Mouse (Mus musculus) heart, embryonic 16.5 days (tissue): ENCODE measurements around the gene Cd81. TPM values are rescaled to one million over a fixed set of nuclear protein-coding genes. Genes with fewer than 3 reads are reported as not detected.

Source experiments
- ATAC-seq: fragments of 200-750 bp; cut with Nextera tagmentation; replicated peaks from 2 replicates; pipeline ENCODE4 v1.8.0; 2017; ENCODE audit warnings: moderate number of reproducible peaks; ENCODE audit not compliant: insufficient read depth, low FRiP score; ENCODE audit errors: extremely low read depth
- H3K27ac ChIP-seq: fragments of 300-500 bp; sonication (generic); 2 replicates; pipeline ENCODE4 v1.5.1; 2014; ENCODE audit warnings: mild to moderate bottlenecking, low read length, control low read depth, moderate library complexity
- H3K27me3 ChIP-seq: fragments of 300-500 bp; sonication (generic); 2 replicates; pipeline ENCODE4 v1.6.1; 2014; ENCODE audit warnings: low read length, mixed read lengths; ENCODE audit not compliant: control insufficient read depth, insufficient read depth
- H3K36me3 ChIP-seq: fragments of 300-500 bp; sonication (generic); 2 replicates; pipeline ENCODE4 v1.6.1; 2014; ENCODE audit not compliant: control insufficient read depth, insufficient read depth
- H3K4me1 ChIP-seq: fragments of 300-500 bp; sonication (generic); 2 replicates; pipeline ENCODE4 v1.6.1; 2014; ENCODE audit warnings: low read length, mixed read lengths; ENCODE audit not compliant: control insufficient read depth, insufficient read depth
- H3K4me2 ChIP-seq: fragments of 300-500 bp; sonication (generic); 2 replicates; pipeline ENCODE4 v1.6.1; 2014; ENCODE audit warnings: low read depth, mild to moderate bottlenecking, control low read depth, low read length
- H3K4me3 ChIP-seq: fragments of 300-500 bp; sonication (generic); 2 replicates; pipeline ENCODE4 v1.5.1; 2014; ENCODE audit warnings: mild to moderate bottlenecking, control low read depth, low read length
- H3K9ac ChIP-seq: fragments of 300-500 bp; sonication (generic); 2 replicates; pipeline ENCODE4 v1.6.1; 2014; ENCODE audit warnings: low read length, control low read depth
- H3K9me3 ChIP-seq: fragments of 300-500 bp; sonication (generic); replicated peaks from 2 replicates; pipeline ENCODE4 v1.6.1; 2016; ENCODE audit warnings: low read length; ENCODE audit not compliant: control insufficient read depth
- WGBS: fragments of 180-500 bp; shearing (Covaris S2); extraction: QIAGEN DNeasy Blood & Tissue Kit; methylation state at CpG from one replicate; pipeline ENCODE4 v1.1.7; 2014; 5-methylcytosine and 5-hydroxymethylcytosine counted together
- polyA plus RNA-seq: library from polyadenylated mRNA; unstranded; fragments of >200 nt; fragmentation: Nextera tagmentation; extraction: Ambion mirVana; gene quantifications from 2 replicates; pipeline ENCODE4 v1.2.1, GENCODE M21; 2015

Cd81 gene
- polyA plus RNA-seq, 1 experiment from 2014 or later, result 878 TPM

GRCm38 (mm10) chr7:143108200-143108599 lies 55.7 kb downstream of the Cd81 start:
- peak overlapping the region; percentile 81 for H3K4me2 ChIP-seq
- H3K9me3 ChIP-seq, result no peaks in the 10 kb centered on the region
- H3K36me3 ChIP-seq, result no peaks in the 10 kb centered on the region
- WGBS, result 29% methylated on average over 5 of the region's 5 CpGs
- peaks cover 36% of the 10 kb centered on the region for H3K4me1 ChIP-seq
- peak overlapping the region; percentile 96 for H3K27ac ChIP-seq
- ATAC-seq, result peak; percentile 11; the same call in 1 of the 2 replicates
- H3K27me3 ChIP-seq, result peaks cover 18% of the 10 kb centered on the region
- peak overlapping the region; percentile 91 for H3K9ac ChIP-seq
- peak overlapping the region; percentile 72 for H3K4me3 ChIP-seq

DNA sequence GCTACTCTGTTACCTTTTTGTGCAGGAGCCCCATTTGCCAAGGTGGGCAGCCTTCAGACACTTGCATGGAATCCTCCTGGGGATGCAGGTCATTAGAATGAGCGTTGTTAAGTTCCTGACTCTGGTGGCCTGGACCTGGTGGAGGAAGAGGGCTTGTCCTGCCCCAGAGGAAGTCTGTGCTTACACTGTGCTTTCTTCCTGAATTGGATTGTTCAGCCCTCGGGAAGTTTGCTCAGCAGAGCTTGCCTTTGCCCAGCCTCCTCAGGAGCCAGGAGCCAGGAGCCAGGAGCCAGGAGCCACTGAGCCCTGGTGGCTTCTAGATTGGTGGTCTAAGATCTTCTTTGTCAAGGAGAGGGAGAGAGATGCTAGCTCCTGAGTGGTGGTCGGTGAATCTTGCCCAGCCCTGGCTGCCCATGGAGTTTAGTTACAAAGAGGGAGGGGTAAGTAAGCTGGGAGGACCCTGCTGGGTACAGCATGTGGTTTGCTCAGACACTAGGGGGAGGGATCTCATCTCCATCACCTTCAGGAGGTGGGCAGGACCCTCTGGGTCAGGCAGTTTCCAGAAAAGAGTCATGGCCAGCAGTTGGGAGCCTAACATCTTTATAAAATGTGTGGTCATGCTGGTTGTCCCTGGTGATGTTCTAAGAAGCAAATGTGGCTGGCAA lies 56.6 kb downstream of the Cd81 start:
- peak overlapping the region; percentile 91 for H3K9ac ChIP-seq
- H3K4me2 ChIP-seq, result peak overlapping the region; percentile 81
- no peaks in the 10 kb centered on the region for H3K36me3 ChIP-seq
- H3K9me3 ChIP-seq, result no peaks in the 10 kb centered on the region
- no peak for ATAC-seq
- peaks cover 18% of the 10 kb centered on the region for H3K27me3 ChIP-seq
- peak overlapping the region; percentile 96 for H3K27ac ChIP-seq
- WGBS, result 18% methylated on average over 3 of the region's 3 CpGs
- H3K4me1 ChIP-seq, result peaks cover 37% of the 10 kb centered on the region
- H3K4me3 ChIP-seq, result peak overlapping the region; percentile 72

DNA sequence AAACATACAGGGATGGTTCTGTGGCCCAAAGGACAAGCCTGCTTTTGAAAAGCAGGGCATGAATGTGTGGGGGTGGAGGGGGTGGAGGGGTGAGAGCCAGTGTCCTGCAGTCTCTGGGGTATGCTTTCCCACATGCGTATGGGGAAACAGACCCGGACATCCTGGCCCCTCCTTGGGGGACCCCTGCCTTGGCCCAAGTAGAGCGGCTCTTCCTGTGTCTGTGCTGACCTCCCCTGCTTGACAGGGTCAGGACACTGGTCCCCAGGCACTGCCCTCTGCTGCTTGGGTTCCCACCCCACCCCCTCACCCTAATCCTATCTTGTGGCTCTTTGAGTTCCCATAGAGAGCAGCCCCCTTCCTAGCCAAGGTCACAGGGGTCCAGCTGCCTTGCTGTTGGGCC lies 57.2 kb downstream of the Cd81 start:
- H3K36me3 ChIP-seq, result no peaks in the 10 kb centered on the region
- H3K4me1 ChIP-seq, result peaks cover 37% of the 10 kb centered on the region
- ATAC-seq, result no peak
- peak overlapping the region; percentile 96 for H3K27ac ChIP-seq
- H3K9ac ChIP-seq, result peak overlapping the region; percentile 91
- H3K4me2 ChIP-seq, result peak overlapping the region; percentile 81
- H3K9me3 ChIP-seq, result peaks cover under 1% of the 10 kb centered on the region; the same call in 1 of the 2 replicates
- WGBS, result 66% methylated on average over 3 of the region's 3 CpGs
- H3K4me3 ChIP-seq, result peak overlapping the region; percentile 72
- peaks cover 18% of the 10 kb centered on the region for H3K27me3 ChIP-seq

GRCm38 (mm10) chr7:143110803-143111202 lies 58.3 kb downstream of the Cd81 start:
- WGBS, result 54% methylated on average over 1 of the region's 1 CpGs
- Histone ChIP-seq H3K27ac (peak overlapping the region; percentile 96), H3K4me2 (peak overlapping the region; percentile 81), H3K4me3 (no peak overlapping the region), H3K36me3 (0 out of 2 replicates have a peak, but pooled peaks cover 3% of the 10 kb centered on the region), H3K27me3 (peaks cover 16% of the 10 kb centered on the region), H3K9ac (peak overlapping the region; percentile 3), H3K9me3 (peaks cover 3% of the 10 kb centered on the region; the same call in 1 of the 2 replicates), H3K4me1 (peaks cover 37% of the 10 kb centered on the region)
- no peak for ATAC-seq

DNA sequence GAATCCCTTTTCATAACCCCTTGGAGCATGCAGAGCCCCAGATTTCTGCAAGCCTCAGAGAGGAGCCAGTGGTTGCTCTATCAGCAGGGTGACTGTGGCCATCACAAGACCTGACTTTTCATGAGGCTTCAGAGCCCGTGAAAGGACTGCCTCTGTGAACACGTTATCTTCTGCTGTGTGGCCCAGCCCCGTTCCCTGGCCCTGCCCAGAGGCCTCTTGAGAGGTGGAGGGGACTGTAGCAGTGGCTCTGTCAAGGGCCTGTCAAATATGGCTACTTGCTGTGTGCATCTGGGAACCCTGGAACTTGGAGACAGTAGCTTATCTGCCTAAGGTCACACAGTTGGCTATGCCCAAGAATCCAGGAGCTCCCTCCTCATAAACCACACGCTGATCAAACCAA lies 59.2 kb downstream of the Cd81 start:
- Histone ChIP-seq H3K9ac (peak overlapping the region; percentile 61; the same call in 1 of the 2 replicates), H3K4me3 (no peak overlapping the region), H3K27ac (peak overlapping the region; percentile 96), H3K4me1 (peaks cover 37% of the 10 kb centered on the region), H3K27me3 (peaks cover 8% of the 10 kb centered on the region), H3K4me2 (peak overlapping the region; percentile 81), H3K9me3 (peaks cover 3% of the 10 kb centered on the region; the same call in 1 of the 2 replicates), H3K36me3 (0 out of 2 replicates have a peak, but pooled peaks cover 3% of the 10 kb centered on the region)
- ATAC-seq, result peak; percentile 77
- WGBS, result 18% methylated on average over 4 of the region's 4 CpGs

- peaks cover 37% of the 10 kb centered on the region for H3K4me1 ChIP-seq
- H3K27ac ChIP-seq, result peak overlapping the region; percentile 96
- H3K4me2 ChIP-seq, result peak overlapping the region; percentile 49
- H3K27me3 ChIP-seq, result peaks cover under 1% of the 10 kb centered on the region
- H3K9me3 ChIP-seq, result peaks cover 3% of the 10 kb centered on the region; the same call in 1 of the 2 replicates
- H3K36me3 ChIP-seq, result 0 out of 2 replicates have a peak, but pooled peaks cover 3% of the 10 kb centered on the region
- H3K9ac ChIP-seq, result peak overlapping the region; percentile 62
- peak; percentile 88 for ATAC-seq
- WGBS, result 19% methylated on average over 1 of the region's 1 CpGs
- no peak overlapping the region for H3K4me3 ChIP-seq
Observed at GRCm38 (mm10) chr7:143112395-143112794, 59.9 kb downstream of the Cd81 start.

DNA sequence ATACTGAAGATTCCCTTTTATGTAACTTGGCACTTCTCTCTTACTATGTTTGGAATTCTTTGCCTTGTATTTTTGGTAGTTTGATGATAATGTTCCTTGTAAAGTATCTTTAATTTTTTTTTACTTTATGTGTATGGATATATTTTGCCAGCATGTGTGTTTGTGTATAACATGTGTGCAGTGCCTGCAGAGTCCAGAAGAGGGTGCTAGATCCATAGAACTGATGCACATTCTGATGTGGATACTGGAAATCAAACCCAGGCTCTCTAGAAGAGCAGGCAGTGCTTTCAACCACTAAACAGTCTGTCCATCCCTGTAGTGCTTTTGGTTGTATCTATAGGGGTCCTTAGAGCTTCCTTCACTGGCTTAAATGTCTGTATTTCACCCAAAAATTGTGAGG lies 62.2 kb downstream of the Cd81 start:
- Histone ChIP-seq H3K9ac (no peak overlapping the region), H3K9me3 (peaks cover 3% of the 10 kb centered on the region; the same call in 1 of the 2 replicates), H3K4me2 (no peak overlapping the region), H3K4me3 (no peak overlapping the region), H3K36me3 (0 out of 2 replicates have a peak, but pooled peaks cover 3% of the 10 kb centered on the region), H3K4me1 (peaks cover 45% of the 10 kb centered on the region), H3K27me3 (no peaks in the 10 kb centered on the region), H3K27ac (no peak overlapping the region)
- ATAC-seq, result no peak

DNA sequence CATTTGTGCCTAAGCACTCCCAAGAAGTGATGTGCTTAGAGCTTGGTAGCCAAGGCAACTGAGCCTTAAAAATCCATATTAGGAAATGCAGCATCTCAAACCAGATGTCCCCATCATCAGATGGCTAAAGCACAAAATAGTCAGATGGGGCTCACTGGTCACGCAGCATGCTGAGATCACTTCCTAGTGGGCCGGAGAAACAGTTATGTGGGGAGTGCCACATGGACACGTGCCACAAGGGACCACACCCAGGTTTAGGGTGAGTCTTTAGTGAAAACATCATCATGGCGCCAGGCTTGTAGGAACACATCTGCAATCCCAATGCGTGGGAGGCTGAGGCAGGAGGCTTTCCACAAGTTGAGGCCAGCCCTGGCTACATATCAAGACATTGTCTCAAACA lies 64.0 kb downstream of the Cd81 start:
- 0 out of 2 replicates have a peak, but pooled peaks cover 3% of the 10 kb centered on the region for H3K36me3 ChIP-seq

More for the DNA sequence above, 64.0 kb downstream of the Cd81 start:
- no peak overlapping the region for H3K27ac ChIP-seq
- peaks cover 47% of the 10 kb centered on the region for H3K4me1 ChIP-seq
- no peaks in the 10 kb centered on the region for H3K27me3 ChIP-seq
- H3K4me2 ChIP-seq, result no peak overlapping the region
- H3K4me3 ChIP-seq, result no peak overlapping the region
- no peak for ATAC-seq
- H3K9me3 ChIP-seq, result peaks cover 3% of the 10 kb centered on the region; the same call in 1 of the 2 replicates
- 82% methylated on average over 5 of the region's 5 CpGs for WGBS
- H3K9ac ChIP-seq, result no peak overlapping the region
